Mouse (Mus musculus) neural tube, embryonic 14.5 days (tissue): Measurements from ENCODE around the gene Depdc5. TPM values are rescaled to one million over a fixed set of nuclear protein-coding genes. Genes with fewer than 3 reads are reported as not detected.

Experiments
- ATAC-seq: fragments of 200-750 bp; cut with Nextera tagmentation; 2 replicates; pipeline ENCODE4 v1.8.0; 2017; ENCODE audit warnings: low read depth, mild to moderate bottlenecking, moderate TSS enrichment, moderate library complexity
- H3K27ac ChIP-seq: fragments of 300-500 bp; sonication (generic); 2 replicates; pipeline ENCODE4 v1.5.1; 2014; ENCODE audit warnings: low read depth, mild to moderate bottlenecking, control low read depth, low read length, moderate library complexity, mixed read lengths
- H3K27me3 ChIP-seq: fragments of 300-500 bp; sonication (generic); 2 replicates; pipeline ENCODE4 v1.6.1; 2014; ENCODE audit warnings: low read length; ENCODE audit not compliant: control insufficient read depth, insufficient read depth
- H3K36me3 ChIP-seq: fragments of 300-500 bp; sonication (generic); 2 replicates; pipeline ENCODE4 v1.6.1; 2014; ENCODE audit warnings: low read length, mixed read lengths; ENCODE audit not compliant: control insufficient read depth, insufficient read depth
- H3K4me1 ChIP-seq: fragments of 300-500 bp; sonication (generic); 2 replicates; pipeline ENCODE4 v1.6.1; 2014; ENCODE audit warnings: low read length; ENCODE audit not compliant: control insufficient read depth, insufficient read depth
- H3K4me2 ChIP-seq: fragments of 300-500 bp; sonication (generic); 2 replicates; pipeline ENCODE4 v1.6.1; 2014; ENCODE audit warnings: mild to moderate bottlenecking, low read depth, low read length, control low read depth
- H3K4me3 ChIP-seq: fragments of 300-500 bp; sonication (generic); 2 replicates; pipeline ENCODE4 v1.5.1; 2014; ENCODE audit warnings: low read depth, low read length, control low read depth, mixed read lengths
- H3K9ac ChIP-seq: fragments of 300-500 bp; sonication (generic); replicated peaks from 2 replicates; pipeline ENCODE4 v1.6.1; 2014; ENCODE audit warnings: low read depth, mild to moderate bottlenecking, control low read depth, low read length, mixed read lengths
- H3K9me3 ChIP-seq: fragments of 300-500 bp; sonication (generic); 2 replicates; pipeline ENCODE4 v1.6.1; 2016; ENCODE audit warnings: low read length; ENCODE audit not compliant: control insufficient read depth
- WGBS: fragments of 180-500 bp; shearing (Covaris S2); extraction: QIAGEN DNeasy Blood & Tissue Kit; methylation state at CpG from one replicate; pipeline ENCODE4 v1.1.7; 2014; 5-methylcytosine and 5-hydroxymethylcytosine counted together
- polyA plus RNA-seq: library from polyadenylated mRNA; unstranded; fragments of >200 nt; fragmentation: Nextera tagmentation; extraction: Ambion mirVana; gene quantifications from 2 replicates; pipeline ENCODE4 v1.2.1, GENCODE M21; 2014

Gene Depdc5
- polyA plus RNA-seq, 1 experiment from 2014 or later = 25.9 TPM

GRCm38 (mm10) chr5:32940586-32940985, 77.1 kb downstream of the Depdc5 start:
- H3K27ac ChIP-seq = no peak overlapping the region
- no peaks in the 10 kb centered on the region for H3K4me1 ChIP-seq
- H3K4me3 ChIP-seq = no peak overlapping the region
- no peak for ATAC-seq
- no peaks in the 10 kb centered on the region for H3K27me3 ChIP-seq
- H3K9ac ChIP-seq = no peak overlapping the region
- H3K9me3 ChIP-seq = no peaks in the 10 kb centered on the region
- WGBS = 86% methylated on average over 7 of the region's 7 CpGs
- no peak overlapping the region for H3K4me2 ChIP-seq
- H3K36me3 ChIP-seq = peaks cover 43% of the 10 kb centered on the region

- Histone ChIP-seq H3K27me3 (no peaks in the 10 kb centered on the region), H3K4me1 (no peaks in the 10 kb centered on the region), H3K36me3 (peaks cover 41% of the 10 kb centered on the region), H3K4me2 (no peak overlapping the region), H3K27ac (no peak overlapping the region), H3K4me3 (no peak overlapping the region), H3K9me3 (no peaks in the 10 kb centered on the region), H3K9ac (no peak overlapping the region)
- ATAC-seq = no peak
- WGBS = 91% methylated on average over 8 of the region's 8 CpGs
Observed at GRCm38 (mm10) chr5:32941209-32941924, 77.9 kb downstream of the Depdc5 start.

GRCm38 (mm10) chr5:32950077-32950476, 86.6 kb downstream of the Depdc5 start:
- H3K9ac ChIP-seq = no peak overlapping the region
- H3K27ac ChIP-seq = no peak overlapping the region
- no peak for ATAC-seq
- no peaks in the 10 kb centered on the region for H3K9me3 ChIP-seq
- H3K4me2 ChIP-seq = no peak overlapping the region
- H3K4me1 ChIP-seq = no peaks in the 10 kb centered on the region
- H3K4me3 ChIP-seq = no peak overlapping the region
- peaks cover 24% of the 10 kb centered on the region for H3K36me3 ChIP-seq
- WGBS = 98% methylated on average over 6 of the region's 6 CpGs
- no peaks in the 10 kb centered on the region for H3K27me3 ChIP-seq

GRCm38 (mm10) chr5:32950702-32951274, 87.3 kb downstream of the Depdc5 start:
- no peak overlapping the region for H3K27ac ChIP-seq
- ATAC-seq = no peak
- H3K9ac ChIP-seq = no peak overlapping the region
- no peaks in the 10 kb centered on the region for H3K27me3 ChIP-seq
- no peaks in the 10 kb centered on the region for H3K9me3 ChIP-seq
- no peak overlapping the region for H3K4me3 ChIP-seq
- H3K36me3 ChIP-seq = peaks cover 22% of the 10 kb centered on the region
- no peaks in the 10 kb centered on the region for H3K4me1 ChIP-seq
- H3K4me2 ChIP-seq = no peak overlapping the region
- 91% methylated on average over 3 of the region's 3 CpGs for WGBS

GRCm38 (mm10) chr5:32955716-32956115, 92.2 kb downstream of the Depdc5 start:
- Histone ChIP-seq H3K4me2 (no peak overlapping the region), H3K36me3 (peaks cover 8% of the 10 kb centered on the region), H3K4me3 (no peak overlapping the region), H3K27ac (no peak overlapping the region), H3K27me3 (no peaks in the 10 kb centered on the region), H3K9ac (no peak overlapping the region), H3K9me3 (no peaks in the 10 kb centered on the region), H3K4me1 (no peaks in the 10 kb centered on the region)
- no peak for ATAC-seq
- 96% methylated on average over 4 of the region's 4 CpGs for WGBS

- H3K4me2 ChIP-seq = no peak overlapping the region
- H3K9ac ChIP-seq = no peak overlapping the region
- 84% methylated on average over 3 of the region's 3 CpGs for WGBS
- H3K36me3 ChIP-seq = peaks cover 11% of the 10 kb centered on the region; the same call in 1 of the 2 replicates
- H3K27ac ChIP-seq = no peak overlapping the region
- ATAC-seq = no peak
- no peaks in the 10 kb centered on the region for H3K9me3 ChIP-seq
- H3K27me3 ChIP-seq = no peaks in the 10 kb centered on the region
- no peak overlapping the region for H3K4me3 ChIP-seq
- no peaks in the 10 kb centered on the region for H3K4me1 ChIP-seq
Observed at GRCm38 (mm10) chr5:32961616-32962015, 98.1 kb downstream of the Depdc5 start.

GRCm38 (mm10) chr5:32962581-32962980, 99.1 kb downstream of the Depdc5 start:
- no peaks in the 10 kb centered on the region for H3K4me1 ChIP-seq
- no peak overlapping the region for H3K9ac ChIP-seq
- no peaks in the 10 kb centered on the region for H3K9me3 ChIP-seq
- H3K4me3 ChIP-seq = no peak overlapping the region
- ATAC-seq = no peak
- no peaks in the 10 kb centered on the region for H3K27me3 ChIP-seq
- H3K4me2 ChIP-seq = no peak overlapping the region
- WGBS = 95% methylated on average over 1 of the region's 1 CpGs
- H3K27ac ChIP-seq = no peak overlapping the region
- H3K36me3 ChIP-seq = peaks cover 11% of the 10 kb centered on the region; the same call in 1 of the 2 replicates

- H3K9me3 ChIP-seq = no peaks in the 10 kb centered on the region
- WGBS = 93% methylated on average over 4 of the region's 4 CpGs
- H3K36me3 ChIP-seq = peaks cover 4% of the 10 kb centered on the region; the same call in 1 of the 2 replicates
- H3K9ac ChIP-seq = no peak overlapping the region
- no peak for ATAC-seq
- H3K4me3 ChIP-seq = no peak overlapping the region
- H3K27me3 ChIP-seq = no peaks in the 10 kb centered on the region
- H3K4me1 ChIP-seq = no peaks in the 10 kb centered on the region; the same call in 1 of the 2 replicates
- H3K27ac ChIP-seq = no peak overlapping the region
- H3K4me2 ChIP-seq = no peak overlapping the region
Observed at GRCm38 (mm10) chr5:32976541-32976940, 113.0 kb downstream of the Depdc5 start.

- no peak overlapping the region for H3K27ac ChIP-seq
- no peak for ATAC-seq
- H3K36me3 ChIP-seq = peaks cover 4% of the 10 kb centered on the region; the same call in 1 of the 2 replicates
Observed at GRCm38 (mm10) chr5:32977179-32977578, 113.7 kb downstream of the Depdc5 start.

More at GRCm38 (mm10) chr5:32977179-32977578, 113.7 kb downstream of the Depdc5 start:
- no peak overlapping the region for H3K4me3 ChIP-seq
- no peaks in the 10 kb centered on the region for H3K27me3 ChIP-seq
- no peaks in the 10 kb centered on the region; the same call in 1 of the 2 replicates for H3K4me1 ChIP-seq
- no peak overlapping the region for H3K9ac ChIP-seq
- H3K4me2 ChIP-seq = no peak overlapping the region
- H3K9me3 ChIP-seq = no peaks in the 10 kb centered on the region
